Mouse (Mus musculus): ENCODE measurements around the gene Defb29. TPM values are rescaled to one million over a fixed set of nuclear protein-coding genes. Genes with fewer than 3 reads are reported as not detected.

The Defb29 gene
- not detected in 2 replicates for polyA plus RNA-seq (2015; fragmentation: Nextera tagmentation; extraction: Ambion mirVana)

GRCm38 (mm10) chr2:152539944-152540710 is at the start of gene Defb29:
Gene Defb29, minus strand, starts transcription at chr2:152540098.

GRCm38 (mm10) chr2:152580107-152580506 is 40.2 kb upstream of the Defb29 start, which contains the start of gene Defb19:
Gene Defb19, minus strand, starts transcription at chr2:152580312.

GRCm38 (mm10) chr2:152572114-152572794 is 32.4 kb upstream of the Defb29 start, which contains the start of gene Defb21:
Gene Defb21, plus strand, starts transcription at chr2:152572744.

GRCm38 (mm10) chr2:152569038-152569437 is 29.1 kb upstream of the Defb29 start, which contains the start of gene Gm17416:
Gene Gm17416, plus strand, starts transcription at chr2:152569338.

GRCm38 (mm10) chr2:152517981-152518380 is 21.9 kb downstream of the Defb29 start, which contains the start of gene Defb28:
Gene Defb28, plus strand, starts transcription at chr2:152518255.

GRCm38 (mm10) chr2:152511592-152511991 is 28.3 kb downstream of the Defb29 start, which contains the start of gene Defb26:
Gene Defb26, minus strand, starts transcription at chr2:152511692.

GRCm38 (mm10) chr2:152490038-152490437 is 49.9 kb downstream of the Defb29 start, which contains the start of gene Defb22:
Gene Defb22, minus strand, starts transcription at chr2:152490138.

Other genes with a start within 250 kb of the Defb29 start
- 24.3 and 28.0 TPM in 2 replicates for gene Tbc1d20, start 246.3 kb downstream of the Defb29 start, polyA plus RNA-seq (2015; fragmentation: Nextera tagmentation; extraction: Ambion mirVana)
- gene Rbck1, start 207.4 kb downstream of the Defb29 start, polyA plus RNA-seq (2015; fragmentation: Nextera tagmentation; extraction: Ambion mirVana), result 40.7 and 46.3 TPM in 2 replicates
- 0.74 and 2.0 TPM in 2 replicates for gene Trib3, start 196.1 kb downstream of the Defb29 start, polyA plus RNA-seq (2015; fragmentation: Nextera tagmentation; extraction: Ambion mirVana)
- 0.13 TPM in 1 of 2 replicates, not detected in the other for gene Nrsn2, start 163.5 kb downstream of the Defb29 start, polyA plus RNA-seq (2015; fragmentation: Nextera tagmentation; extraction: Ambion mirVana)
- gene Sox12, start 142.0 kb downstream of the Defb29 start, polyA plus RNA-seq (2015; fragmentation: Nextera tagmentation; extraction: Ambion mirVana), result 2.7 and 2.8 TPM in 2 replicates
- 15.2 and 16.1 TPM in 2 replicates for gene Zcchc3, start 125.1 kb downstream of the Defb29 start, polyA plus RNA-seq (2015; fragmentation: Nextera tagmentation; extraction: Ambion mirVana)
- gene 6820408C15Rik, start 124.5 kb downstream of the Defb29 start, polyA plus RNA-seq (2015; fragmentation: Nextera tagmentation; extraction: Ambion mirVana), result 0.12 and 0.28 TPM in 2 replicates
- gene Defb23, start 75.5 kb downstream of the Defb29 start, polyA plus RNA-seq (2015; fragmentation: Nextera tagmentation; extraction: Ambion mirVana), result not detected in 2 replicates
- not detected in 2 replicates for gene Defb20, start 63.0 kb downstream of the Defb29 start, polyA plus RNA-seq (2015; fragmentation: Nextera tagmentation; extraction: Ambion mirVana)
- gene Defb22, start 50.0 kb downstream of the Defb29 start, polyA plus RNA-seq (2015; fragmentation: Nextera tagmentation; extraction: Ambion mirVana), result not detected in 2 replicates
- not detected in 2 replicates for gene Defb26, start 28.4 kb downstream of the Defb29 start, polyA plus RNA-seq (2015; fragmentation: Nextera tagmentation; extraction: Ambion mirVana)
- not detected in 2 replicates for gene Defb28, start 21.8 kb downstream of the Defb29 start, polyA plus RNA-seq (2015; fragmentation: Nextera tagmentation; extraction: Ambion mirVana)
- not detected in 2 replicates for gene Gm17416, start 29.2 kb upstream of the Defb29 start, polyA plus RNA-seq (2015; fragmentation: Nextera tagmentation; extraction: Ambion mirVana)
- gene Defb21, start 32.6 kb upstream of the Defb29 start, polyA plus RNA-seq (2015; fragmentation: Nextera tagmentation; extraction: Ambion mirVana), result not detected in 2 replicates
- gene Defb19, start 40.2 kb upstream of the Defb29 start, polyA plus RNA-seq (2015; fragmentation: Nextera tagmentation; extraction: Ambion mirVana), result not detected in 2 replicates
- gene Defb45, start 59.3 kb upstream of the Defb29 start, polyA plus RNA-seq (2015; fragmentation: Nextera tagmentation; extraction: Ambion mirVana), result not detected in 2 replicates
- not detected in 2 replicates for gene Defb36, start 64.2 kb upstream of the Defb29 start, polyA plus RNA-seq (2015; fragmentation: Nextera tagmentation; extraction: Ambion mirVana)
- gene Defb25, start 83.0 kb upstream of the Defb29 start, polyA plus RNA-seq (2015; fragmentation: Nextera tagmentation; extraction: Ambion mirVana), result 2.4 and 2.9 TPM in 2 replicates
- 9.6 and 9.7 TPM in 2 replicates for gene Rem1, start 86.9 kb upstream of the Defb29 start, polyA plus RNA-seq (2015; fragmentation: Nextera tagmentation; extraction: Ambion mirVana)
- 74.3 and 87.0 TPM in 2 replicates for gene H13, start 129.4 kb upstream of the Defb29 start, polyA plus RNA-seq (2015; fragmentation: Nextera tagmentation; extraction: Ambion mirVana)
- 16.1 and 19.8 TPM in 2 replicates for gene Mcts2, start 146.9 kb upstream of the Defb29 start, polyA plus RNA-seq (2015; fragmentation: Nextera tagmentation; extraction: Ambion mirVana)
- gene Id1, start 196.2 kb upstream of the Defb29 start, polyA plus RNA-seq (2015; fragmentation: Nextera tagmentation; extraction: Ambion mirVana), result 32.7 and 47.4 TPM in 2 replicates
- 7.7 and 7.9 TPM in 2 replicates for gene Cox4i2, start 214.1 kb upstream of the Defb29 start, polyA plus RNA-seq (2015; fragmentation: Nextera tagmentation; extraction: Ambion mirVana)